Mouse (Mus musculus) limb, embryonic 11.5 days (tissue): ENCODE measurements around the gene Scg3. TPM values are rescaled to one million over a fixed set of nuclear protein-coding genes. Genes with fewer than 3 reads are reported as not detected.

Experiments used
- ATAC-seq: fragments of 200-750 bp; cut with Nextera tagmentation; 2 replicates; pipeline ENCODE4 v1.8.0; 2017; ENCODE audit warnings: low read depth; ENCODE audit not compliant: insufficient number of reproducible peaks, low FRiP score, low TSS enrichment
- DNase-seq: peaks from one replicate; pipeline ENCODE4 v3.0.0-alpha.2; 2015; ENCODE audit warnings: low spot score
- H3K27ac ChIP-seq: fragments of 300-500 bp; sonication (generic); replicated peaks from 2 replicates; pipeline ENCODE4 v1.5.1; 2014; ENCODE audit warnings: low read depth, mild to moderate bottlenecking, low read length
- H3K27me3 ChIP-seq: fragments of 300-500 bp; sonication (generic); 2 replicates; pipeline ENCODE4 v1.6.1; 2014; ENCODE audit warnings: mild to moderate bottlenecking, low read length, mixed read lengths; ENCODE audit not compliant: control insufficient read depth, insufficient read depth
- H3K36me3 ChIP-seq: fragments of 300-500 bp; sonication (generic); 2 replicates; pipeline ENCODE4 v1.6.1; 2014; ENCODE audit warnings: mild to moderate bottlenecking, low read length, moderate library complexity, mixed read lengths; ENCODE audit not compliant: control insufficient read depth, insufficient read depth
- H3K4me1 ChIP-seq: fragments of 300-500 bp; sonication (generic); 2 replicates; pipeline ENCODE4 v1.6.1; 2014; ENCODE audit warnings: low read length, mixed read lengths; ENCODE audit not compliant: control insufficient read depth, insufficient read depth
- H3K4me2 ChIP-seq: fragments of 300-500 bp; sonication (generic); 2 replicates; pipeline ENCODE4 v1.6.1; 2014; ENCODE audit warnings: low read depth, mild to moderate bottlenecking, moderate library complexity; ENCODE audit not compliant: severe bottlenecking
- H3K4me3 ChIP-seq: fragments of 300-500 bp; sonication (generic); 2 replicates; pipeline ENCODE4 v1.5.1; 2014; ENCODE audit warnings: low read depth, low read length
- H3K9ac ChIP-seq: fragments of 300-500 bp; sonication (generic); 2 replicates; pipeline ENCODE4 v1.6.1; 2014; ENCODE audit warnings: mild to moderate bottlenecking, low read length
- H3K9me3 ChIP-seq: fragments of 300-500 bp; sonication (generic); 2 replicates; pipeline ENCODE4 v1.6.1; 2016; ENCODE audit warnings: low read length; ENCODE audit not compliant: control insufficient read depth
- WGBS: fragments of 180-500 bp; shearing (Covaris S2); extraction: QIAGEN DNeasy Blood & Tissue Kit; methylation state at CpG from one replicate; pipeline ENCODE4 v1.1.7; 2014; 5-methylcytosine and 5-hydroxymethylcytosine counted together
- polyA plus RNA-seq: library from polyadenylated mRNA; unstranded; fragments of >200 nt; fragmentation: Nextera tagmentation; extraction: Ambion mirVana; gene quantifications from 2 replicates; pipeline ENCODE4 v1.2.1, GENCODE M21; 2014

Scg3 gene
- polyA plus RNA-seq, 1 experiment from 2014 or later, result 0.24 TPM

GRCm38 (mm10) chr9:75634226-75634625, 49.6 kb downstream of the Scg3 start:
- H3K36me3 ChIP-seq, result no peaks in the 10 kb centered on the region
- WGBS, result 88% methylated on average over 4 of the region's 4 CpGs
- ATAC-seq (no peak), DNase-seq (no peak)
- no peaks in the 10 kb centered on the region for H3K27me3 ChIP-seq
- no peaks in the 10 kb centered on the region for H3K9me3 ChIP-seq
- H3K4me3 ChIP-seq, result no peak overlapping the region
- H3K9ac ChIP-seq, result no peak overlapping the region
- H3K4me1 ChIP-seq, result no peaks in the 10 kb centered on the region
- no peak overlapping the region for H3K4me2 ChIP-seq
- no peak overlapping the region for H3K27ac ChIP-seq

GRCm38 (mm10) chr9:75633603-75634002, 50.3 kb downstream of the Scg3 start:
- H3K27ac ChIP-seq, result no peak overlapping the region
- DNase-seq (no peak), ATAC-seq (no peak)

GRCm38 (mm10) chr9:75632902-75633301, 51.0 kb downstream of the Scg3 start:
- peak; percentile 66 for DNase-seq
- 61% methylated on average over 1 of the region's 1 CpGs for WGBS
- no peaks in the 10 kb centered on the region for H3K36me3 ChIP-seq
- no peak overlapping the region for H3K27ac ChIP-seq
- no peak overlapping the region for H3K4me3 ChIP-seq
- H3K4me2 ChIP-seq, result no peak overlapping the region
- no peaks in the 10 kb centered on the region for H3K9me3 ChIP-seq
- H3K4me1 ChIP-seq, result no peaks in the 10 kb centered on the region
- no peak for ATAC-seq
- no peak overlapping the region for H3K9ac ChIP-seq
- no peaks in the 10 kb centered on the region for H3K27me3 ChIP-seq

More at GRCm38 (mm10) chr9:75633603-75634002, 50.3 kb downstream of the Scg3 start:
- H3K4me1 ChIP-seq, result no peaks in the 10 kb centered on the region
- no peak overlapping the region for H3K4me2 ChIP-seq
- no peaks in the 10 kb centered on the region for H3K36me3 ChIP-seq
- no peaks in the 10 kb centered on the region for H3K9me3 ChIP-seq
- WGBS, result 77% methylated on average over 8 of the region's 8 CpGs
- no peak overlapping the region for H3K4me3 ChIP-seq
- H3K9ac ChIP-seq, result no peak overlapping the region
- H3K27me3 ChIP-seq, result no peaks in the 10 kb centered on the region

GRCm38 (mm10) chr9:75632111-75632510, 51.7 kb downstream of the Scg3 start:
- H3K27ac ChIP-seq, result no peak overlapping the region
- no peaks in the 10 kb centered on the region for H3K27me3 ChIP-seq
- H3K9ac ChIP-seq, result no peak overlapping the region
- ATAC-seq (no peak), DNase-seq (no peak)
- H3K4me2 ChIP-seq, result no peak overlapping the region
- H3K9me3 ChIP-seq, result no peaks in the 10 kb centered on the region
- H3K36me3 ChIP-seq, result no peaks in the 10 kb centered on the region
- WGBS, result 61% methylated on average over 10 of the region's 10 CpGs
- no peak overlapping the region for H3K4me3 ChIP-seq
- no peaks in the 10 kb centered on the region for H3K4me1 ChIP-seq

- H3K9ac ChIP-seq, result no peak overlapping the region
- H3K27ac ChIP-seq, result no peak overlapping the region
- no peaks in the 10 kb centered on the region for H3K4me1 ChIP-seq
- no peaks in the 10 kb centered on the region for H3K36me3 ChIP-seq
- ATAC-seq, result no peak
- no peak for DNase-seq
- no peaks in the 10 kb centered on the region for H3K27me3 ChIP-seq
- H3K9me3 ChIP-seq, result no peaks in the 10 kb centered on the region
- WGBS, result 83% methylated on average over 8 of the region's 8 CpGs
- no peak overlapping the region for H3K4me2 ChIP-seq
- H3K4me3 ChIP-seq, result no peak overlapping the region
Measured at GRCm38 (mm10) chr9:75630823-75631454, 52.9 kb downstream of the Scg3 start.

- under 1% methylated on average over 14 of the region's 14 CpGs for WGBS
- DNase-seq (no peak), ATAC-seq (no peak)
- no peaks in the 10 kb centered on the region for H3K4me1 ChIP-seq
- peak overlapping the region; percentile 85 for H3K9ac ChIP-seq
- H3K27ac ChIP-seq, result peak overlapping the region; percentile 73; the same call in 1 of the 2 replicates
- no peaks in the 10 kb centered on the region for H3K9me3 ChIP-seq
- H3K27me3 ChIP-seq, result no peaks in the 10 kb centered on the region
- H3K4me3 ChIP-seq, result peak overlapping the region; percentile 70
- H3K36me3 ChIP-seq, result no peaks in the 10 kb centered on the region
- H3K4me2 ChIP-seq, result peak overlapping the region; percentile 82
Measured at GRCm38 (mm10) chr9:75626308-75626604, 57.6 kb downstream of the Scg3 start.

- H3K9ac ChIP-seq, result peak within 1 kb of the TSS; percentile 85
- H3K4me2 ChIP-seq, result peak within 1 kb of the TSS; percentile 82
- H3K27me3 ChIP-seq, result no peaks in the 10 kb centered on the region
- H3K27ac ChIP-seq, result peak within 1 kb of the TSS; percentile 73
- under 1% methylated on average over 58 of the region's 94 CpGs for WGBS
- H3K9me3 ChIP-seq, result no peaks in the 10 kb centered on the region
- peak; percentile 76 for DNase-seq
- no peaks in the 10 kb centered on the region for H3K4me1 ChIP-seq
- H3K36me3 ChIP-seq, result no peaks in the 10 kb centered on the region
- ATAC-seq, result peak; percentile 80
- H3K4me3 ChIP-seq, result peak within 1 kb of the TSS; percentile 70
Measured at GRCm38 (mm10) chr9:75625556-75626307, 58.1 kb downstream of the Scg3 start, which contains the start of gene Lysmd2. TSS of gene Lysmd2 (plus strand) at chr9:75625741.

GRCm38 (mm10) chr9:75624983-75625555, 58.8 kb downstream of the Scg3 start:
- ATAC-seq (peak; percentile 44; the same call in 1 of the 2 replicates), DNase-seq (no peak)
- peak overlapping the region; percentile 82 for H3K4me2 ChIP-seq
- H3K4me3 ChIP-seq, result peak overlapping the region; percentile 70
- 19% methylated on average over 18 of the region's 18 CpGs for WGBS
- no peaks in the 10 kb centered on the region for H3K27me3 ChIP-seq
- no peaks in the 10 kb centered on the region for H3K4me1 ChIP-seq
- H3K9ac ChIP-seq, result peak overlapping the region; percentile 85
- H3K9me3 ChIP-seq, result no peaks in the 10 kb centered on the region
- peak overlapping the region; percentile 73 for H3K27ac ChIP-seq
- no peaks in the 10 kb centered on the region for H3K36me3 ChIP-seq
